Mouse (Mus musculus) myocyte (in vitro differentiated cells): ENCODE measurements around the gene Kank2. TPM values are rescaled to one million over a fixed set of nuclear protein-coding genes. Genes with fewer than 3 reads are reported as not detected.

Experiments used
- H3K27me3 ChIP-seq: one replicate; pipeline ENCODE4 v1.6.1; 2011; ENCODE audit not compliant: control insufficient read depth, insufficient read depth, insufficient read length
- H3K36me3 ChIP-seq: one replicate; pipeline ENCODE4 v1.6.1; 2011; ENCODE audit not compliant: control insufficient read depth, insufficient read depth
- H3K4me2 ChIP-seq: one replicate; pipeline ENCODE4 v1.6.1; 2011; ENCODE audit warnings: low read depth, control low read depth
- H3K4me3 ChIP-seq: one replicate; pipeline ENCODE4 v1.5.1; 2011; ENCODE audit warnings: mild to moderate bottlenecking, control low read depth, moderate library complexity
- H3K79me2 ChIP-seq: one replicate; pipeline ENCODE4 v1.6.1; 2011; ENCODE audit not compliant: control insufficient read depth, insufficient read depth
- H3ac ChIP-seq: one replicate; pipeline ENCODE4 v1.6.1; 2011; ENCODE audit not compliant: control insufficient read depth, insufficient read length
- CEBPB ChIP-seq: IDR thresholded peaks from 2 replicates; pipeline ENCODE4 v1.6.1; 2011; ENCODE audit warnings: mild to moderate bottlenecking, moderate library complexity; ENCODE audit not compliant: poor library complexity, insufficient read depth, severe bottlenecking
- E2F4 ChIP-seq: IDR thresholded peaks from one replicate; pipeline ENCODE4 v1.6.1; 2011; ENCODE audit warnings: mild to moderate bottlenecking, control low read depth, moderate library complexity; ENCODE audit not compliant: insufficient read depth
- MAX ChIP-seq: IDR thresholded peaks from one replicate; pipeline ENCODE4 v1.6.1; 2011; ENCODE audit warnings: low read depth, mild to moderate bottlenecking, control low read depth
- MYOD1 ChIP-seq, 3 experiments: IDR thresholded peaks; one replicate each; pipeline ENCODE4 v1.6.1; 2011; ENCODE audit warnings: control low read depth in 2 of 3, low read depth in 2 of 3, mild to moderate bottlenecking in 2 of 3, moderate library complexity in 1 of 3; ENCODE audit not compliant: insufficient read length in 2 of 3, control insufficient read depth in 1 of 3
- MYOG ChIP-seq, 3 experiments: IDR thresholded peaks; one replicate each; pipeline ENCODE4 v1.6.1; 2011; ENCODE audit warnings: control low read depth in 2 of 3, low read depth in 2 of 3, mild to moderate bottlenecking in 2 of 3; ENCODE audit not compliant: insufficient read length in 2 of 3, control insufficient read depth in 1 of 3, insufficient read depth in 1 of 3
- POLR2A ChIP-seq: IDR thresholded peaks from one replicate; pipeline ENCODE4 v1.6.1; 2011; ENCODE audit warnings: low read depth, mild to moderate bottlenecking, control low read depth, moderate library complexity; ENCODE audit not compliant: insufficient read length
- POLR2AphosphoS2 ChIP-seq: IDR thresholded peaks from one replicate; pipeline ENCODE4 v1.6.1; 2011; ENCODE audit warnings: low read depth, control low read depth; ENCODE audit not compliant: insufficient read length
- REST ChIP-seq: IDR thresholded peaks from one replicate; pipeline ENCODE4 v1.6.1; 2011; ENCODE audit warnings: mild to moderate bottlenecking, control low read depth, moderate library complexity; ENCODE audit not compliant: insufficient read depth, insufficient read length
- SRF ChIP-seq: IDR thresholded peaks from one replicate; pipeline ENCODE4 v1.6.1; 2011; ENCODE audit warnings: low read depth; ENCODE audit not compliant: control insufficient read depth, insufficient read length
- TCF12 ChIP-seq: IDR thresholded peaks from one replicate; pipeline ENCODE4 v1.6.1; 2011; ENCODE audit warnings: mild to moderate bottlenecking, control low read depth; ENCODE audit not compliant: poor library complexity, insufficient read depth, severe bottlenecking
- TCF3 ChIP-seq: IDR thresholded peaks from one replicate; pipeline ENCODE4 v1.6.1; 2011; ENCODE audit warnings: low read depth, control low read depth; ENCODE audit not compliant: insufficient read length
- USF1 ChIP-seq: IDR thresholded peaks from one replicate; pipeline ENCODE4 v1.6.1; 2011; ENCODE audit warnings: low read depth, mild to moderate bottlenecking, control low read depth, moderate library complexity
- polyA plus RNA-seq: library from polyadenylated mRNA; unstranded; fragments of >200 nt; fragmentation: generic; extraction: Trizol; gene quantifications from one replicate; pipeline ENCODE4 v1.2.1, GENCODE M21; 2012; ENCODE audit warnings: missing spikeins

Kank2 gene
- polyA plus RNA-seq, 1 experiment = 49.4 TPM

GRCm38 (mm10) chr9:21824366-21824765 is 25.8 kb upstream of the Kank2 start:
- no peak overlapping the region for H3K4me3 ChIP-seq
- H3K36me3 ChIP-seq = no peaks in the 10 kb centered on the region
- no peaks in the 10 kb centered on the region for H3K27me3 ChIP-seq
- TF ChIP-seq CEBPB (no peak), USF1 (no peak), TCF3 (no peak), MYOG (IDR thresholded peaks at IDR 0.05; ENCODE audit: control insufficient read depth in 1 of 3, insufficient read depth in 1 of 3, insufficient read length in 2 of 3, low read depth in 2 of 3) (no peak), MAX (no peak), POLR2A (no peak), TCF12 (no peak), SRF (no peak), POLR2AphosphoS2 (no peak), E2F4 (no peak), REST (no peak), MYOD1 (IDR thresholded peaks at IDR 0.05; ENCODE audit: control insufficient read depth in 1 of 3, insufficient read length in 2 of 3, low read depth in 2 of 3) (no peak)
- no peak overlapping the region for H3K4me2 ChIP-seq
- no peak overlapping the region for H3ac ChIP-seq
- no peaks in the 10 kb centered on the region for H3K79me2 ChIP-seq

- Histone ChIP-seq H3K36me3 (no peaks in the 10 kb centered on the region), H3ac (no peak overlapping the region), H3K4me3 (no peak overlapping the region), H3K4me2 (no peak overlapping the region), H3K27me3 (no peaks in the 10 kb centered on the region), H3K79me2 (no peaks in the 10 kb centered on the region)
- no peak for TF ChIP-seq SRF
- no peak for TF ChIP-seq TCF12
Measured at GRCm38 (mm10) chr9:21823957-21824356, 25.4 kb upstream of the Kank2 start.

DNA sequence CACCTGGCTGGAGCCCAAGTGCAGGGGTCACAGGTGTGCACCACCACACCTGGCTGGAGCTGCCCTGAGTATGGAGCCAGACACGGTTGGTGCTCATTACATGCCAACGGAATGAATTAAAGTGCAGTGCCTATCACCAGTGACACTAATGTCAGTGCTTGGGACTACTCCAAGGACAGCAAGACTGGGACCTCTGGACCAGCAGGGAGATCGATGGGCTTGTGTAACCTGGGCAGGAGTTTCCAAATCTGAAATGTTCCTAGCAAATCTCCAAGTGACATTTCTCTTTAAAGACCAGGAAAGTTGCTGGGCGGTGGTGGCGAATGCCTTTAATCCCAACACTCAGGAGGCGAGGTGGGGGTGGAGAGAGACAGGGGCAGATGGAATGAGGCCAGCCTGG is 24.1 kb upstream of the Kank2 start:
- Histone ChIP-seq H3K4me3 (no peak overlapping the region), H3K27me3 (no peaks in the 10 kb centered on the region), H3K79me2 (no peaks in the 10 kb centered on the region), H3ac (no peak overlapping the region), H3K36me3 (no peaks in the 10 kb centered on the region), H3K4me2 (no peak overlapping the region)
- no peak for TF ChIP-seq E2F4
- no peak for TF ChIP-seq TCF12
- no peak for TF ChIP-seq CEBPB
- TF ChIP-seq MYOD1 (IDR thresholded peaks at IDR 0.05; ENCODE audit: control insufficient read depth in 1 of 3, insufficient read length in 2 of 3, low read depth in 2 of 3) = no peak
- TF ChIP-seq SRF = no peak
- TF ChIP-seq MYOG (IDR thresholded peaks at IDR 0.05; ENCODE audit: control insufficient read depth in 1 of 3, insufficient read depth in 1 of 3, insufficient read length in 2 of 3, low read depth in 2 of 3) = no peak
- TF ChIP-seq TCF3 = no peak
- TF ChIP-seq REST = no peak
- no peak for TF ChIP-seq POLR2A
- TF ChIP-seq MAX = no peak
- no peak for TF ChIP-seq POLR2AphosphoS2
- no peak for TF ChIP-seq USF1

GRCm38 (mm10) chr9:21820183-21820582 is 21.6 kb upstream of the Kank2 start:
- Histone ChIP-seq H3K4me3 (no peak overlapping the region), H3ac (no peak overlapping the region), H3K4me2 (no peak overlapping the region), H3K36me3 (peaks cover 5% of the 10 kb centered on the region), H3K27me3 (no peaks in the 10 kb centered on the region), H3K79me2 (no peaks in the 10 kb centered on the region)
- TF ChIP-seq TCF12 = no peak
- no peak for TF ChIP-seq MYOG (IDR thresholded peaks at IDR 0.05; ENCODE audit: control insufficient read depth in 1 of 3, insufficient read depth in 1 of 3, insufficient read length in 2 of 3, low read depth in 2 of 3)
- TF ChIP-seq USF1 = no peak
- TF ChIP-seq POLR2A = no peak
- TF ChIP-seq CEBPB = no peak
- TF ChIP-seq SRF = no peak
- TF ChIP-seq TCF3 = no peak
- no peak for TF ChIP-seq MAX
- TF ChIP-seq E2F4 = no peak
- TF ChIP-seq REST = no peak
- TF ChIP-seq POLR2AphosphoS2 = no peak

DNA sequence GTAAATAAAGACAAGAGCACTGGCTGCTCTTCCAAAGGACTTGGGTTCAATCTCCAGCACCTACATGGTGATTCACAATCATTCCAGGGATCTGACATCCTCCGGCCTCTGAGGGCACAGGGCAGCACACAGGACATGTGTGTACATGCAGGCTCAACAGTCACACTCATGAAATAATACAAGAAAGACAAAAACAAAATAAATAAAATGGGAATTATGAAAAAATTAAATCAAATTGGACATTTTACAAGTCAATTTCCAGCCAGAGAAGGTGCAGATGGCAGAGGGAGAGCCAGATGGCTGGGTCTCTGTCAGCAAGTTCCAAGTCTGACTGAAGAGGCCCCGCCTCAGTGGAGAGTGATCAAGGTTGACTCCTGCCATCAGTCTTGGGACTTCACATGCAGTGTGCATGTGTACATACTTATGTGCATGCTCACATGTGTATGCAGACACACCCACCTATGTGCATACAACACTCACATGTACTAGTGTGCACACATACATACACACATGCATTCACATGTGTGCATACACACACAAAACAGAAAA is 20.7 kb upstream of the Kank2 start:
- no peak overlapping the region for H3ac ChIP-seq
- H3K79me2 ChIP-seq = no peaks in the 10 kb centered on the region
- H3K4me2 ChIP-seq = no peak overlapping the region
- H3K27me3 ChIP-seq = no peaks in the 10 kb centered on the region
- no peak overlapping the region for H3K4me3 ChIP-seq
- peaks cover 5% of the 10 kb centered on the region for H3K36me3 ChIP-seq
- TF ChIP-seq E2F4 (no peak), POLR2A (no peak), MAX (no peak), MYOG (IDR thresholded peaks at IDR 0.05; ENCODE audit: control insufficient read depth in 1 of 3, insufficient read depth in 1 of 3, insufficient read length in 2 of 3, low read depth in 2 of 3) (no peak), TCF3 (no peak), POLR2AphosphoS2 (no peak), REST (no peak), USF1 (no peak), TCF12 (no peak)
